Mouse (Mus musculus) 3134 (cell line): ENCODE data around the gene Grm2.

ENCODE experiments used
- DNase-seq: peaks from one replicate; pipeline ENCODE4 v3.0.0-alpha.2; 2011; ENCODE audit warnings: low spot score; ENCODE audit not compliant: insufficient read length; ENCODE audit errors: extremely low read depth

Gene Grm2

GRCm38 (mm10) chr9:106655884-106656720 lies at the start of gene Grm2:
Gene Grm2, minus strand, starts transcription at chr9:106656082.
- DNase-seq, result no peak

- DNase-seq, result no peak
Measured at GRCm38 (mm10) chr9:106692973-106693481, 37.1 kb upstream of the Grm2 start.

- DNase-seq, result no peak
Measured at GRCm38 (mm10) chr9:106688834-106689233, 33.0 kb upstream of the Grm2 start.

- DNase-seq, result no peak
Measured at GRCm38 (mm10) chr9:106686983-106687650, 31.2 kb upstream of the Grm2 start.

GRCm38 (mm10) chr9:106685249-106686101 lies 29.6 kb upstream of the Grm2 start, which contains the start of gene Tex264:
Gene Tex264, minus strand, starts transcription at chr9:106685927.
- DNase-seq, result peak; percentile 95

GRCm38 (mm10) chr9:106684918-106685248 lies 29.0 kb upstream of the Grm2 start:
- DNase-seq, result no peak

GRCm38 (mm10) chr9:106684093-106684872 lies 28.4 kb upstream of the Grm2 start:
- no peak for DNase-seq

- DNase-seq, result peak; percentile 77
Measured at GRCm38 (mm10) chr9:106681026-106681425, 25.1 kb upstream of the Grm2 start.

GRCm38 (mm10) chr9:106678242-106678641 lies 22.4 kb upstream of the Grm2 start:
- no peak for DNase-seq

GRCm38 (mm10) chr9:106677702-106678101 lies 21.8 kb upstream of the Grm2 start:
- DNase-seq, result no peak

- no peak for DNase-seq
Measured at GRCm38 (mm10) chr9:106676571-106676970, 20.7 kb upstream of the Grm2 start.

- DNase-seq, result no peak
Measured at GRCm38 (mm10) chr9:106675965-106676364, 20.1 kb upstream of the Grm2 start.

- peak; percentile 47 for DNase-seq
Measured at GRCm38 (mm10) chr9:106675480-106675879, 19.6 kb upstream of the Grm2 start.

GRCm38 (mm10) chr9:106673860-106674259 lies 18.0 kb upstream of the Grm2 start:
- DNase-seq, result no peak

- DNase-seq, result no peak
Measured at GRCm38 (mm10) chr9:106664856-106665255, 9.0 kb upstream of the Grm2 start.

GRCm38 (mm10) chr9:106664433-106664832 lies 8.6 kb upstream of the Grm2 start:
- no peak for DNase-seq

GRCm38 (mm10) chr9:106663200-106663599 lies 7.3 kb upstream of the Grm2 start:
- no peak for DNase-seq

GRCm38 (mm10) chr9:106659935-106660334 lies 4.1 kb upstream of the Grm2 start:
- DNase-seq, result no peak

- DNase-seq, result no peak
Measured at GRCm38 (mm10) chr9:106659441-106659840, 3.6 kb upstream of the Grm2 start.

- no peak for DNase-seq
Measured at GRCm38 (mm10) chr9:106657592-106657991, 1.7 kb upstream of the Grm2 start.
